Mouse (Mus musculus) midbrain, embryonic 11.5 days (tissue): Measurements from ENCODE around the gene Aagab. TPM values are rescaled to one million over a fixed set of nuclear protein-coding genes. Genes with fewer than 3 reads are reported as not detected.

Experiments
- ATAC-seq: fragments of 200-750 bp; cut with Nextera tagmentation; 2 replicates; pipeline ENCODE4 v1.8.0; 2017; ENCODE audit warnings: moderate TSS enrichment, moderate library complexity; ENCODE audit not compliant: low FRiP score
- DNase-seq: peaks from one replicate; pipeline ENCODE4 v3.0.0; 2015; ENCODE audit warnings: low spot score; ENCODE audit errors: missing footprints
- H3K27ac ChIP-seq: fragments of 300-500 bp; sonication (generic); 2 replicates; pipeline ENCODE4 v1.5.1; 2014; ENCODE audit warnings: low read depth, low read length
- H3K27me3 ChIP-seq: fragments of 300-500 bp; sonication (generic); 2 replicates; pipeline ENCODE4 v1.6.1; 2014; ENCODE audit warnings: mild to moderate bottlenecking, low read length, moderate library complexity, mixed read lengths; ENCODE audit not compliant: control insufficient read depth, insufficient read depth
- H3K36me3 ChIP-seq: fragments of 300-500 bp; sonication (generic); 2 replicates; pipeline ENCODE4 v1.6.1; 2014; ENCODE audit warnings: mild to moderate bottlenecking, low read length, moderate library complexity, mixed read lengths; ENCODE audit not compliant: control insufficient read depth, insufficient read depth
- H3K4me1 ChIP-seq: fragments of 300-500 bp; sonication (generic); 2 replicates; pipeline ENCODE4 v1.6.1; 2014; ENCODE audit warnings: low read length; ENCODE audit not compliant: control insufficient read depth, insufficient read depth
- H3K4me2 ChIP-seq: fragments of 300-500 bp; sonication (generic); 2 replicates; pipeline ENCODE4 v1.6.1; 2014; ENCODE audit warnings: mild to moderate bottlenecking, moderate library complexity
- H3K4me3 ChIP-seq: fragments of 300-500 bp; sonication (generic); 2 replicates; pipeline ENCODE4 v1.5.1; 2014; ENCODE audit warnings: low read depth, low read length
- H3K9ac ChIP-seq: fragments of 300-500 bp; sonication (generic); 2 replicates; pipeline ENCODE4 v1.6.1; 2014; ENCODE audit warnings: low read length
- H3K9me3 ChIP-seq: fragments of 300-500 bp; sonication (generic); 2 replicates; pipeline ENCODE4 v1.6.1; 2016; ENCODE audit warnings: low read length; ENCODE audit not compliant: control insufficient read depth
- WGBS: fragments of 180-500 bp; shearing (Covaris S2); extraction: QIAGEN DNeasy Blood & Tissue Kit; methylation state at CpG from one replicate; pipeline ENCODE4 v1.1.7; 2014; 5-methylcytosine and 5-hydroxymethylcytosine counted together
- polyA plus RNA-seq: library from polyadenylated mRNA; unstranded; fragments of >200 nt; fragmentation: Nextera tagmentation; extraction: Ambion mirVana; gene quantifications from 2 replicates; pipeline ENCODE4 v1.2.1, GENCODE M21; 2014

Aagab gene
- polyA plus RNA-seq, 1 experiment from 2014 or later: 57.7 TPM

DNA sequence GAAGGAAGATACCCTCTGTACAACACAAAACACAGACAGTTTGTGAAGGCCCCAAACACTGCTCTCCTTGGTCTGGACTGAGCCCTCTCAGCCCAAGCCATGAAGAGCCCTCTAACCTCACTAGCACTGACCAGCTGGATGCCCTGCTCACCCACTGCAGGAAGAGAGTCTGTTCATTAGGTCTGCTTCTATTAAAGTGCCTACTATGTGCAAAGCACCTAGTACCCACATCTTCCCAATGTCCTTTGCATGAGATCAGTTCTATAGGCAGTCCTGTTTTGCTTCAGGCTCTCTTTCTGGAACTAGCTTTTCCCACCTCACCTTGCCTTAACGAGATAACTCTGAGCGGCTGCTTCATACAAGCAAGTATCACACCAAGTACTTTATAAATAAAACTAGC is 80.5 kb downstream of the Aagab start:
- no peak overlapping the region for H3K4me3 ChIP-seq
- H3K4me1 ChIP-seq: no peaks in the 10 kb centered on the region
- no peak for ATAC-seq
- no peaks in the 10 kb centered on the region for H3K36me3 ChIP-seq
- no peak overlapping the region for H3K9ac ChIP-seq
- H3K9me3 ChIP-seq: no peaks in the 10 kb centered on the region
- no peak overlapping the region for H3K4me2 ChIP-seq
- 92% methylated on average over 2 of the region's 2 CpGs for WGBS
- no peak for DNase-seq
- H3K27me3 ChIP-seq: no peaks in the 10 kb centered on the region
- H3K27ac ChIP-seq: no peak overlapping the region

DNA sequence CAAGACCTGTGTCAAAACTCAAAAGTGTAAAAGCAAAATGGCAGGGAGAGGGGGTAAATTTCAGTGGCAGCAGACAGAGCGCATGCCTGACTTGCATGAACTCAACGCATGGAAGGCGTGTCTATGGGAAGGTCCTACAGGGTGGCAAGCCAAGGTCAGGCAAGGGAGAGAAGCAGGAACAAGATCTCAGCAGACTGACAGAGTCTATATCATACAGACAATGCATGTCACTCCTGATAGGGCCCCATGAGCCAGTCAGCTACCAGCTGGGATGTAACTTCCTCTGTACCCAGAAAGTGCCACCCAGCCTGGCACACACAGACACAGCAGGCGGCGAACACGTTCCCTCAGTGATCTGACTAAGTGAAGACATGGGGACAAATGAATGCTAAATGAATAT is 81.8 kb downstream of the Aagab start:
- no peaks in the 10 kb centered on the region for H3K36me3 ChIP-seq
- H3K27me3 ChIP-seq: no peaks in the 10 kb centered on the region
- H3K4me1 ChIP-seq: no peaks in the 10 kb centered on the region
- ATAC-seq: no peak
- no peaks in the 10 kb centered on the region for H3K9me3 ChIP-seq
- H3K4me2 ChIP-seq: no peak overlapping the region
- no peak overlapping the region for H3K27ac ChIP-seq
- H3K9ac ChIP-seq: no peak overlapping the region
- H3K4me3 ChIP-seq: no peak overlapping the region
- no peak for DNase-seq
- WGBS: 94% methylated on average over 6 of the region's 6 CpGs

GRCm38 (mm10) chr9:63685352-63685751 is 82.9 kb downstream of the Aagab start:
- H3K4me1 ChIP-seq: no peaks in the 10 kb centered on the region
- no peaks in the 10 kb centered on the region for H3K27me3 ChIP-seq
- H3K27ac ChIP-seq: no peak overlapping the region
- H3K9me3 ChIP-seq: no peaks in the 10 kb centered on the region
- peaks cover 2% of the 10 kb centered on the region; the same call in 1 of the 2 replicates for H3K36me3 ChIP-seq
- ATAC-seq (no peak), DNase-seq (no peak)
- no peak overlapping the region for H3K4me2 ChIP-seq
- H3K9ac ChIP-seq: no peak overlapping the region
- WGBS: 51% methylated on average over 5 of the region's 5 CpGs
- no peak overlapping the region for H3K4me3 ChIP-seq

- no peaks in the 10 kb centered on the region for H3K27me3 ChIP-seq
- peaks cover 2% of the 10 kb centered on the region; the same call in 1 of the 2 replicates for H3K36me3 ChIP-seq
- H3K4me2 ChIP-seq: no peak overlapping the region
- no peak overlapping the region for H3K9ac ChIP-seq
- ATAC-seq (no peak), DNase-seq (no peak)
- H3K9me3 ChIP-seq: no peaks in the 10 kb centered on the region
- no peaks in the 10 kb centered on the region for H3K4me1 ChIP-seq
- 87% methylated on average over 7 of the region's 7 CpGs for WGBS
- H3K27ac ChIP-seq: no peak overlapping the region
- H3K4me3 ChIP-seq: no peak overlapping the region
These were observed 85.1 kb downstream of the Aagab start for GRCm38 (mm10) chr9:63687413-63688015.

DNA sequence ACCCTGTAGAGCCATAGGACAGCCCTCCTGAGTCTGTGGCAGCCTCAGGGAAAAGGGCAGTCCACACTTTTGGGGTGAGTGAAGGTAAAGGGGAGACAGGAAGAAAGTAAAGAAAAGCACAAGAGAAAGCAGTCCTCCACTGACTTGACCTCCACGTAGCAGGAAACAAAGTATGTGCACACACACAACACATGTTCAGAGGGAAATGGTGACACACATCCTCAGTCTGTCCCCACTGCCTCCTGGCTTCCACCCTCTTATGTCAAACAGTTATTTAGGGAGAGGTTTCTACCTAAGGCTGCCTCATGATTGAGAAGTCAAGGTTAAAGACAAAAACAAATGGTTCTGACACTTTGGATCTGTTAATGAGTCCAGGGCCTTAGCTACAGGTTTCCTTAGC is 88.1 kb downstream of the Aagab start:
- Histone ChIP-seq H3K9me3 (no peaks in the 10 kb centered on the region), H3K36me3 (peaks cover 2% of the 10 kb centered on the region; the same call in 1 of the 2 replicates), H3K4me3 (no peak overlapping the region), H3K27me3 (no peaks in the 10 kb centered on the region), H3K4me1 (no peaks in the 10 kb centered on the region), H3K9ac (no peak overlapping the region), H3K4me2 (no peak overlapping the region), H3K27ac (no peak overlapping the region)
- no peak for DNase-seq
- ATAC-seq: no peak
- 86% methylated on average over 1 of the region's 1 CpGs for WGBS

DNA sequence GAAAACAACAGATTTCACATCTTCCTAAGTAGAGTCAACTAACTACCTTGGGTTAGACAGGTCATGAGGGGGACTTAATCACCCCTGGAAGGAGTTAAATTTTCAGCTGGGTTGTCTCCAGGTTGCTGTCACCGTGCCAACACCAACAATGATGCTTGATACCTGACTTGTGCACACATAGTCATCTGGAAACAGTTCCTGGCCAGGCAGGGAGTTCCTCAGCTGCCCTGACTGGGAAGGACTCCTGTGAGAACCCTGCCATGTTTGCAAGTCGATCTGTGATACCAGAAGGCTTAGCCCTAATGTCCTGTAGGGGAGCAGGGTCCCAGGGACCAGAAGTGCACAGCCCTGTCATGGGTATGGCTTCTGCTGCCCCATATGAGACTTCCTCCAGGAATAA is 89.5 kb downstream of the Aagab start:
- H3K27ac ChIP-seq: no peak overlapping the region
- H3K4me2 ChIP-seq: no peak overlapping the region
- H3K9ac ChIP-seq: no peak overlapping the region
- no peak overlapping the region for H3K4me3 ChIP-seq
- no peaks in the 10 kb centered on the region for H3K9me3 ChIP-seq
- no peaks in the 10 kb centered on the region for H3K27me3 ChIP-seq
- WGBS: 79% methylated on average over 2 of the region's 2 CpGs
- H3K4me1 ChIP-seq: peaks cover 7% of the 10 kb centered on the region
- no peak for ATAC-seq
- H3K36me3 ChIP-seq: peaks cover 2% of the 10 kb centered on the region; the same call in 1 of the 2 replicates
- no peak for DNase-seq

Other genes starting within 250 kb of the Aagab start
- 36.9 and 37.8 TPM in 2 replicates for gene Map2k5, start 224.8 kb upstream of the Aagab start, polyA plus RNA-seq
- gene 2300009A05Rik, start 203.4 kb upstream of the Aagab start, polyA plus RNA-seq: 43.2 and 46.5 TPM in 2 replicates
- 0.10 TPM in 1 of 2 replicates, not detected in the other for gene Iqch, start 167 bp upstream of the Aagab start, polyA plus RNA-seq
- gene Smad3, start 155.3 kb downstream of the Aagab start, polyA plus RNA-seq: 16.5 and 16.8 TPM in 2 replicates